Mouse (Mus musculus) megakaryocyte, embryonic 14.5 days (primary cell): ENCODE data around the gene 9230104L09Rik.

Experiments
- FLI1 ChIP-seq: IDR thresholded peaks from 2 replicates; pipeline ENCODE4 v1.6.1; 2012; ENCODE audit warnings: low read length, inconsistent platforms, mixed read lengths
- GATA1 ChIP-seq: IDR thresholded peaks from 3 replicates; pipeline ENCODE4 v1.6.1; 2012; ENCODE audit warnings: mixed read lengths, low read length, inconsistent platforms, borderline replicate concordance

- TF ChIP-seq GATA1 (no peak), FLI1 (no peak)
These were observed 5.7 kb upstream of the 9230104L09Rik start for GRCm38 (mm10) chr2:148870526-148870925.
